Mouse (Mus musculus): ENCODE results near the gene Ppfia3.
"Not testable (repeated sequence)": the region's sequence is repeated elsewhere in the genome, so short reads cannot be mapped to it uniquely, and the experiment has no call there.

Ppfia3 gene

DNA sequence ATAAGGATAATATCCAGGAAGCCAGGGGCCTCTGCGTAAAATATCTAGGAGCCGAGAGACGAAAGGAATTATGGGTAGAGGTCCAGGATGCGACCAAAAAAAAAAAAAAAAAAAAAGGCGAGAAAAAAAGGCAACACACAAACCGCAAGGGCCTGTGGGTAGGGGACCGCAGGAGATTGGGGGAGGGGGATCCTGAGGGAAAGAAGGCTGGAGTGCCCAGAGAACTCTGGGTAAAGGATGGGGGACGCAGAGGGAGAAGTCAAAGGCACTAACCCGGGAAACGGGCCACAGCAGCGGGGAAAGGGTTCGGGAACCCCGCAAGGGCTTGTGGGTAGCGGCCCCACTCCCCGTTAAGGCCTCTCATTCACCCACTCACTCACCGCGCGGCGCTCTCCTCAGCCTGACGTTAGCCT is 28.3 kb upstream of the Ppfia3 start:
- peak; percentile 48 for DNase-seq (ENCODE audit: extremely low read depth, low read depth)

GRCm38 (mm10) chr7:45386077-45386476 is 19.3 kb upstream of the Ppfia3 start:
- no peak for DNase-seq (ENCODE audit: extremely low read depth, low read depth)

GRCm38 (mm10) chr7:45376057-45376456 is 9.2 kb upstream of the Ppfia3 start:
- no peak for DNase-seq (ENCODE audit: extremely low read depth, low read depth)

DNA sequence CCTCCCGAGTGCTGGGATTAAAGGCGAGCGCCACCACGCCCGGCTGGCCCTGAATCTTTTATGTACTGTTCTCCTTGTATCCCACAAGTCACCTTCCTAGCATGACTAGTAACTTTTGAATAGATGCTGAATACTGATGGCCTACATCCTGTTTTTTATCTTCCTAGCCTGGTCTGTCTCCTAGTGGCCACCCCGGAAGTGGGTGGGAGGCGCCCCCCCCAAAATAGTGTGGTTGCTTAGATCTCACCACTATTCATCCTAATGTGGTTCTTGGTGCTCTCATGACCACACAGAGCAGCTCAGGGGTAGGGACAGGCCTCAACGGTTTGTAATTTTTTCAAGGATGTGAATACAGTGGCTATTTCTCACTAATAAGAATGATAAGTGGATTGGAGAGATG is 7.8 kb upstream of the Ppfia3 start:
- DNase-seq (ENCODE audit: extremely low read depth, low read depth): peak; percentile 76

DNA sequence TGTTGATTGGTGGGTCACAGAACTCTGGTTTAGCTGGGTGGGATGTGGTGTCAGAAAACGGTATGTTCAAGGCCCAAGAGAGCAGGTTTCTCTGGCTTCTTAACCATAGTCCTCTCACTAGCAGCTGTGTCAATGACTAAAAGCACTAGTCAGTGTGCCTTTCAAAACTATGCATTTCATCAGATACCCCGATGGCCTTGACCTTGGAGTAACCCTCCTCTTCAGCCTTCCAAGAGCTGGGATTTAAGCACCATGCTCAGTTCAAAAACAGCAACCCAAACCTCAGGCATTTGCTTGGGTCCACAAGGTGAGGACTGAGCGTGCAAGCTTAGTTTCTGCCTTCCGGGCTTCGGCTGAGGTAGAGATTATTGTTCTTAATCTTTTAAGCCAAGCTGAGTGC is 5.6 kb upstream of the Ppfia3 start:
- no peak for DNase-seq (ENCODE audit: extremely low read depth, low read depth)

DNA sequence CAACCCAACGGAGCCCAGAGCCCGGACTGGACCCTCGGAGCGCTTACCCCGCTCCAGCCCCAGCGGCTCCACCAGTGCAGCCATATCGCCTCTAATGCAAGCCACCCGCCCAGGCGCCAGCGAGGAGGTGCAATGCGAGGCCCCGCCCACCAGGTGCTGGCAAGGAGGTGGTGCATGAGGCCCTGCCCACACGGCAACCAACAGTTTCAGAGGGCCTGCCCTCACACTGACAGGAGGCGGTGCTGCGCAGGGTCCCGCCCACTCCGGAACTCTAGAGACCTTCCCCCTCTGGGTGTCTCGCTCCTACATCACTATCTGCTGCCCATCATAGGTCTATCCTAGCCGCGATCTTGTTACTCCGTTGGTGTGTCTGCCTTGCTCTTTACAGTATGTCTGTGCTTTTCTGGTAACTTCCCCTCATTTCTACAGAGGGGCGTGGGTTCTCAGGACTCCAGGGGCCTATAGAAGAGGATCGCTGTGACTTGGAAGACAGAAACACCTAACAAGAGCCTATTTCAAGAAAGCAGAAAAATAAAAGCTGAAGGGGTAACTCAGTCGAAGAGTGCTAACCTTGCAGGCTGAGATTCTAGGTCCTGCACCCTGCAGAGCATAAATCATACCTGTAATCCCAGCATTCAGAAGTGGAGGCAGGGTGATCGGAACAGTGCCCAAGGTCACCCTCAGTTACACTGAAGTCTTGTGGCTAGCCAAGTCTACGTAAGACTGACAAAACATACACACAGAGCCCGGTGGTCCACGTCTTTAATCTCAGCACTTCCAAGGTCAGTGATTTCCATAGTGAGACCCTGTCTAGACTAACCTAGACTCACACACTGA is 3.9 kb upstream of the Ppfia3 start, which contains the start of gene Lin7b:
Gene Lin7b, minus strand, starts transcription at position 109 of the 837 bp plus-strand sequence.
- peak; percentile 70 for DNase-seq (ENCODE audit: extremely low read depth, low read depth)

DNA sequence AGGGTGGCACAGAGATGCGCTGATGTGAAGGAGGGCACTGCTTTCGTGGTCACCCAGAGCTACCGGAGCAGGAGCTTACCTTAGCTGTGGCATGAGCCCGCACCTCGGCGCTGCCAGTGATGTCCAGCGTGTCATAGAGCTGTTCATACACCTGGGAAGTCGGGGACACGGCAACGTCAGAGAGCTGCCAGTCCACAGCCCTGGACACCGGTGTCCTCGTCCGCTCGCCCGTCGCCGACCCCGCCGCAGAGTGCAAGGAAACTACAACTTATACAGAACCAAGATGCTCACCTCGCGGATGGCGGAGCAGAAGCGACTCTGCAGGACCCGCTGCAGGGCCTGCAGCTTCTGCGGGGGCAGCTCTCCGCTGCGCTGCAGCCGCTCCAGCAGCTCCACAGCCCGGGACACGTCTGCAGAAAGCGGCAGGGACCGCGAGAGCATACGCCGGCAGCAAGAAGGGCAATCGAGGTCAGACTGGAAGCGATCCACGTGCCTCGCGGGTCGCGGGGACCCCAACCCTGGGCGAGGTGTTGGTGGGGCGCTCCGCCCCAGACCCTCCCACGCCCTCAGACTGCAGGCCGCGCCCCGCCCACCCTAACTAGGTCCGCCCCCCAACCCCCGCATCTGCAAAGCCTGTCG is 3.1 kb upstream of the Ppfia3 start:
- DNase-seq (ENCODE audit: extremely low read depth, low read depth): no peak

DNA sequence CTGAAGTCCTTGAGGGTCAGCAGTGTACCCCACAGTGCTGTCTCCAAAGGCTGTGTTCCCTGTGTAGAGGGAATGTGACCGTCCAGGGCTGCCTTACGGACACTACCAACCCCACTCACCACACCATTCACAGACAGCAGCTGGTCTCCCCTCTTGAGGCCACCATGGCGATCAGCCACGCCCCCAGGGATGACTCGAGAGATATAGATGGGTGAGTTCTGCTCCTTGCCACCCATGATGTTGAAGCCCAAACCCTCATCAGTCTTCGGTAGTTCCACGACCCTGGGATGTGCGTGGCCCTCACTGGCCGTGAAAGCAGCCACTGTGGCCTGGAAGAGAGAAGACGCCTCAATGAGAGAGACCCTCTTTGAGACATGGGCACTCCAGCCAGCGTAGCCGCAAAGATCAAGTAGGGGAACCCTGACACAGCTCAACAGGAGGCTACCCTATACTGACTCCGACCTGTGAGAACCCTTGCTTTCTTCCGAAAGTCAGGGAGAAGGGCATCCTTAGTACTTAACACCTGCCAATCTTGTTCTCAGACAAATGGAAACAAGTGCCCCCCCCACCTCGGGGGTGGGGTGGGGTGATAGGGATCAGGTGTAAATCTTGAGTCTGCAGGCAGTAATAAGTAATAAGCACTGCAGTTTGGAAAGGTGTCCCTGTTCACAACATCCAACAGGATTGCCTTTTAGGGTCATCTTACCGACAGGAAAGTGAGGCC is 2.4 kb upstream of the Ppfia3 start:
- DNase-seq (ENCODE audit: extremely low read depth, low read depth): no peak

DNA sequence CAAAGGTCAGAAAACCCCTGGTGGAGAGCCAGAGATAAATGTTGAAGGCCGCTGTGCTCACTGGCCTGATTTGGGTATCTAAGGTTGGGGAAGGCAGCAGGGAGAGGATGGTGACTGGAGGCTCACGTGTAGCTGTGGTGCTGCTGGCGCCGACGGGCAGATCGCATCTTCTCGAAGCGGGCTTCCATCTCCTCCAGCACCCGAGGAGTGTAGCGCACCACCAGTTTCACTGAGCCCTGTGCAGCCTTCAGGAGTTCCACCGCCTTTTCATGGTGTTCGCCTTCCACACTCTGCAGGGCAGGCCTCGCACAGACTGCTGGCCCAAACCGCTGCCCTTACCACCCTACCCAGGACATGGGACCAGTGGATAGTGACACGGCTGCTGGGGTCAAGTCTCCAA is 1.4 kb upstream of the Ppfia3 start:
- DNase-seq (ENCODE audit: extremely low read depth, low read depth): no peak

- DNase-seq (ENCODE audit: extremely low read depth, low read depth): peak; percentile 81
Measured at GRCm38 (mm10) chr7:45367020-45367880, 431 bp upstream of the Ppfia3 start.

- no peak for DNase-seq (ENCODE audit: extremely low read depth, low read depth)
Measured at GRCm38 (mm10) chr7:45365742-45366651, 822 bp downstream of the Ppfia3 start.

- DNase-seq (ENCODE audit: extremely low read depth, low read depth): no peak
Measured at GRCm38 (mm10) chr7:45363983-45364382, 2.8 kb downstream of the Ppfia3 start.

DNA sequence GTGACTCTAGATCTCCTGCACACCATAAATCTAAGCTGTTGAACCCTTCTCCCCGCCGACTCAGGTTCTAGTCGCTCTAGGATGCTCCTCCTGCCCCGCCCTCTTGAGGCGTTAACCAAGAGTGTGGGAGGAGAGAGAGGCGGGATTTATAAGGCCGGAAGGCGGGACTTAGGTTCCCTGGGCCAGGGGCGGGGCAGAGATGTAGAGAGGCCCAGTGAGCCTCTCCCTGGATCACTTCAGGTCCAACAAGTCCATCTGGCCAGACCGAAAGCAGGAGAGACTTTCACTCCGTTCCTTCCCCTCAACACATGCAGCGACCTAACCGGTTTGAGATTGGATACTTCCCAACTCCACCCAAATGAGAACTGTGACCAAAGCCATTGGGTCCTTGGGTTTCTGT is 4.0 kb downstream of the Ppfia3 start:
- peak; percentile 64 for DNase-seq (ENCODE audit: extremely low read depth, low read depth)

- peak; percentile 98 for DNase-seq (ENCODE audit: extremely low read depth, low read depth)
Measured at GRCm38 (mm10) chr7:45361243-45361804, 5.5 kb downstream of the Ppfia3 start.

- no peak for DNase-seq (ENCODE audit: extremely low read depth, low read depth)
Measured at GRCm38 (mm10) chr7:45360404-45361125, 6.3 kb downstream of the Ppfia3 start.

DNA sequence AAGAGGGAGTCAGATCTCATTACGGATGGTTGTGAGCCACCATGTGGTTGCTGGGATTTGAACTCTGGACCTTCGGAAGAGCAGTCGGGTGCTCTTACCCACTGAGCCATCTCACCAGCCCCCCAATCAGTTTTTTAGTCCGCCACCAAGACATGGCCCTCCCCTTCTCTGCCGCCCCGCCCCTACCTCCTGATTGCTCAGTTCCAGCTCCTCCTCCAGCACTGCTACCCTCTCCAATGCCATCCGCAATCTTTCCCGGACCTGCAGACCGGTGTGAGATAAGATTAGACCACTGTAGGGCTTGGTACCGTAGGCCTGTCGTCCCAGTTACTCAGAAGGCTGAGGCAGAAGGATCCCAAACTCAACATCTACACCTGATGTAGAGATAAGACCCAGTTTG is 7.7 kb downstream of the Ppfia3 start:
- DNase-seq (ENCODE audit: extremely low read depth, low read depth): not testable (repeated sequence)

DNA sequence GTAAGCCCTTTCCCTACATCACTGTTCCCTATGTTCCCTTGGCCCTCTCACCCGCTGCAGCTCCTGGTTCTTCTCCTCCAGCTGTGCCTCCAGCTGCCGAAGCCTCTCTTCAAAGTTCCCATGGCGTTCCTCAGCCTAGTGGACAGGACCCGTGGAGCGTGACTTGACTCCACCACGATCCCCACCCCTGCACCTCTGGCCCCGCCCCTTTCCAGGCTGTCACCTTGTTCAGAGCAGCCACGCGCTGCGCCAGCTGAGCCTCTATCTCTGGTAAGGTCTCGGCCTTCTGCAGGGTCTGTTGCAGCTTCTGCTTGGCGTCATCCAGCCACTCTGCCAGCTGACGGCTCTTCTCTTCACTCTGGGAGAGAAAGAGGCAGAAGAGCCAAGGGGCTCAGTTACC is 10.7 kb downstream of the Ppfia3 start:
- DNase-seq (ENCODE audit: extremely low read depth, low read depth): no peak

- no peak for DNase-seq (ENCODE audit: extremely low read depth, low read depth)
Measured at GRCm38 (mm10) chr7:45355318-45356020, 11.3 kb downstream of the Ppfia3 start.
